Mouse (Mus musculus): ENCODE measurements at regions not wholly inside any gene's neighbourhood (a gene's known extent, or its start where the extent isn't known, plus 50 kb on each side); places are given as distances from the start of the nearest gene placed in this dataset.
"Not testable (repeated sequence)": the region's sequence is repeated elsewhere in the genome, so short reads cannot be mapped to it uniquely, and the experiment has no call there.

GRCm38 (mm10) chr9:32934436-32934835 lies 298.4 kb downstream of the Ets1 start:
- Histone ChIP-seq H3K27ac (no peak overlapping the region), H3K9me3 (no peaks in the 10 kb centered on the region), H3K4me3 (no peak overlapping the region), H3K27me3 (0 out of 2 replicates have a peak, but pooled peaks cover 3% of the 10 kb centered on the region), H3K36me3 (no peaks in the 10 kb centered on the region), H3K4me2 (no peak overlapping the region), H3K4me1 (peaks cover 11% of the 10 kb centered on the region), H3K9ac (no peak overlapping the region)
- no peak for ATAC-seq (ENCODE audit: insufficient number of reproducible peaks, low FRiP score, low TSS enrichment, low read depth)
- 19% methylated on average over 1 of the region's 1 CpGs for WGBS

- no peak for ATAC-seq (ENCODE audit: insufficient number of reproducible peaks, low FRiP score, low TSS enrichment, low read depth)
- Histone ChIP-seq H3K27me3 (0 out of 2 replicates have a peak, but pooled peaks cover 3% of the 10 kb centered on the region), H3K27ac (no peak overlapping the region), H3K36me3 (no peaks in the 10 kb centered on the region), H3K4me3 (no peak overlapping the region), H3K9ac (no peak overlapping the region), H3K4me2 (no peak overlapping the region), H3K9me3 (no peaks in the 10 kb centered on the region), H3K4me1 (peaks cover 10% of the 10 kb centered on the region)
- 43% methylated on average over 9 of the region's 9 CpGs for WGBS
Measured at GRCm38 (mm10) chr9:32936462-32936861, 300.4 kb downstream of the Ets1 start.

- no peaks in the 10 kb centered on the region for H3K36me3 ChIP-seq
- H3K4me2 ChIP-seq = no peak overlapping the region
- H3K9me3 ChIP-seq = no peaks in the 10 kb centered on the region
- no peak for ATAC-seq (ENCODE audit: insufficient number of reproducible peaks, low FRiP score, low TSS enrichment, low read depth)
- WGBS = 79% methylated on average over 7 of the region's 7 CpGs
- 0 out of 2 replicates have a peak, but pooled peaks cover 3% of the 10 kb centered on the region for H3K27me3 ChIP-seq
- H3K4me1 ChIP-seq = peaks cover 7% of the 10 kb centered on the region
- no peak overlapping the region for H3K4me3 ChIP-seq
- H3K27ac ChIP-seq = no peak overlapping the region
- no peak overlapping the region for H3K9ac ChIP-seq
Measured at GRCm38 (mm10) chr9:32937391-32937790, 301.4 kb downstream of the Ets1 start.

DNA sequence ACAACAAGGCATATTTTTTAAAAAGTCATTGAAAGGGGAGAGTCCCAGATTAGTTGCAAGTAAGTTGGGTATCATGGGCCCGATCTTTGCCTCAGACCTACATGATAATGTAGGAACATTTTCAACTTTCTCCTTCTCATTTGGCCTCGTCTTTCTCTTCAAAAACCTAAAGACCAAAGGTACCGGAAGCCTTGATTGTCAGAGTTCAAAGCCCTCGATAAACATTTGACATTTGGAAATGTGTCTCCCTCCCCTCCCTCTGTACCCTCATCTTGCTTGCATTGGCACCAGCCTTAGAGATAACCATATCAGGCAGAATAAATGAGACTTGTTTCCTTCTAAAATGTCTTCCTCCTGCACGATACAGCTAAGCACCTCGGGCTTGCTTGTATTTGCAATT lies 302.8 kb downstream of the Ets1 start:
- Histone ChIP-seq H3K4me2 (no peak overlapping the region), H3K27me3 (0 out of 2 replicates have a peak, but pooled peaks cover 2% of the 10 kb centered on the region), H3K27ac (no peak overlapping the region), H3K9ac (no peak overlapping the region), H3K36me3 (no peaks in the 10 kb centered on the region), H3K9me3 (no peaks in the 10 kb centered on the region), H3K4me1 (peaks cover 4% of the 10 kb centered on the region), H3K4me3 (no peak overlapping the region)
- no peak for ATAC-seq (ENCODE audit: insufficient number of reproducible peaks, low FRiP score, low TSS enrichment, low read depth)
- 89% methylated on average over 6 of the region's 6 CpGs for WGBS

DNA sequence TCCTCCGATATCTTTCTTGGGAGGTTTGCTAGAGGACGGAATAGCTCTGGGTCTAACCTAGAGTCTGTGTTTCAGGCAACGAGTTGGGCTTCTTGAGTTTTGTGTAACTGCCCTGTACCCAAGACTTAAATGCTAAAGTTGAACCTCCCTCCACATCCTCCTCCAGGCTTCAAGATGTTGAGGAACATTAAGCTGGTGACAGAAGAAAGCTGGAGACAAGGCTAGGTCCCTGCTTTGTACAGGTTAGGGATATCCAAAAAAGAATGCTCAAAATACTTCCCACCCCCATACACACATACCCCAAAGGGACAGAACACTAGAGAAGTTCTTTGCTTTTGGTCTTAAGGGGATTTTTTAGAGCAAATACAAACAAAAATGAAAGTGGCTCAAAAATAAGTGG lies 303.6 kb downstream of the Ets1 start:
- H3K4me3 ChIP-seq = no peak overlapping the region
- 94% methylated on average over 3 of the region's 3 CpGs for WGBS
- no peak overlapping the region for H3K27ac ChIP-seq
- H3K9ac ChIP-seq = no peak overlapping the region
- peaks cover 4% of the 10 kb centered on the region for H3K4me1 ChIP-seq
- no peak for ATAC-seq (ENCODE audit: insufficient number of reproducible peaks, low FRiP score, low TSS enrichment, low read depth)
- H3K4me2 ChIP-seq = no peak overlapping the region
- no peaks in the 10 kb centered on the region for H3K9me3 ChIP-seq
- no peaks in the 10 kb centered on the region for H3K36me3 ChIP-seq
- no peaks in the 10 kb centered on the region for H3K27me3 ChIP-seq

DNA sequence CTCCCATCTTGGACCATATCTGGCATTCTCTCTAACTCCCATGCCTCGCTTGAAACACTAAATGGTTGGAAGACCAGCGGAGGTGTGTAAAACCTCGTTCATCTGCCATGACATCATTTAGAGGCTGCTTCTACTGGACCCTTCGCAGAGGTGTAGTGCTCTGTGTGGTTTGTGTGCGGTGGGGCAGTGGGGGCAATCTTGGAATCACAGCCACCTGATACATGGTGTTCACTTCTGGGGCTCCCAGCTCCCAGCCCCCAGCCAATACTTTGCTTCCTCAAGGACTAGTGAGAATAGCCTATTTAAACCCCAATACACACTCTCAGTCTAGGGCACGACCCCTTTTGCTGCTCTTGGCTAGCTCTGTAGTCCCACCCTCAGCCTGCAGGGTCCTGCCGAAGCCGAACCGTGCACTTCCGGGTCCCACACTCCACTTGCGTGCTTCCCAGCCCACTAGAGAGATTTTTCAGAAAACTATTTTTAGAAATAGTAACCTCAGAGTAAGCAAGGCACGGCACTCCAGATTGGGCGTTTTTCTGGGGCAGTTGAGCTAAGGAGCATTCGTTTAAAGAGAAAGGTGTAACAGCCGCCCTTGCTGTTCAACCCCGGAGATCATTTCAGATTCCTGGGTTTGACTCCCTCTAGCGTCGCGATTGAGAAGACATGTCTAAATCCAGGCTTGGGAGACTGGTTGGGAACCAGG lies 304.2 kb downstream of the Ets1 start:
- 0 out of 2 replicates have a peak, but pooled peaks have one; percentile 63 for ATAC-seq (ENCODE audit: insufficient number of reproducible peaks, low FRiP score, low TSS enrichment, low read depth)
- Histone ChIP-seq H3K36me3 (no peaks in the 10 kb centered on the region), H3K9ac (peak overlapping the region; percentile 39; the same call in 1 of the 2 replicates), H3K9me3 (no peaks in the 10 kb centered on the region), H3K27me3 (no peaks in the 10 kb centered on the region), H3K4me2 (peak overlapping the region; percentile 60), H3K4me3 (peak overlapping the region; percentile 48), H3K4me1 (peaks cover 4% of the 10 kb centered on the region), H3K27ac (peak overlapping the region; percentile 60; the same call in 1 of the 2 replicates)
- WGBS = 19% methylated on average over 19 of the region's 19 CpGs

GRCm38 (mm10) chr9:32940919-32941767 lies 305.1 kb downstream of the Ets1 start:
- no peak overlapping the region for H3K27ac ChIP-seq
- peak overlapping the region; percentile 60 for H3K4me2 ChIP-seq
- no peaks in the 10 kb centered on the region for H3K9me3 ChIP-seq
- no peak for ATAC-seq (ENCODE audit: insufficient number of reproducible peaks, low FRiP score, low TSS enrichment, low read depth)
- peaks cover 4% of the 10 kb centered on the region for H3K4me1 ChIP-seq
- no peaks in the 10 kb centered on the region for H3K36me3 ChIP-seq
- WGBS = 51% methylated on average over 12 of the region's 12 CpGs
- H3K4me3 ChIP-seq = peak overlapping the region; percentile 48; the same call in 1 of the 2 replicates
- no peaks in the 10 kb centered on the region for H3K27me3 ChIP-seq
- H3K9ac ChIP-seq = no peak overlapping the region

DNA sequence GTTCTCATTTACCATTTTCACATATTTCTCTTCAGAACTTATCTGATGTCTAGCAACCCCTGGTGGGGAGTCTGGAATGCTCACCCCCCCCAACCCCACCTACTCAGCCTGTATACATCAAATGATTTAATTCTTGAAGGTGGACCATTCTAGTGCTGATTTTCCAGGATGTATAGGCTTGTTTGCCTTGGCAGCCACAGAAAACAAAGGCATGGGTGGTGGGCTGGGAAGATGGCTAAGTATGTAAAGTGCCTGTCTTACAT lies 305.7 kb downstream of the Ets1 start:
- H3K9me3 ChIP-seq = no peaks in the 10 kb centered on the region
- no peak overlapping the region for H3K4me2 ChIP-seq
- no peaks in the 10 kb centered on the region for H3K27me3 ChIP-seq
- no peak overlapping the region for H3K9ac ChIP-seq
- H3K27ac ChIP-seq = no peak overlapping the region
- no peaks in the 10 kb centered on the region for H3K36me3 ChIP-seq
- ATAC-seq (ENCODE audit: insufficient number of reproducible peaks, low FRiP score, low TSS enrichment, low read depth) = no peak
- no peak overlapping the region for H3K4me3 ChIP-seq
- peaks cover 4% of the 10 kb centered on the region for H3K4me1 ChIP-seq

DNA sequence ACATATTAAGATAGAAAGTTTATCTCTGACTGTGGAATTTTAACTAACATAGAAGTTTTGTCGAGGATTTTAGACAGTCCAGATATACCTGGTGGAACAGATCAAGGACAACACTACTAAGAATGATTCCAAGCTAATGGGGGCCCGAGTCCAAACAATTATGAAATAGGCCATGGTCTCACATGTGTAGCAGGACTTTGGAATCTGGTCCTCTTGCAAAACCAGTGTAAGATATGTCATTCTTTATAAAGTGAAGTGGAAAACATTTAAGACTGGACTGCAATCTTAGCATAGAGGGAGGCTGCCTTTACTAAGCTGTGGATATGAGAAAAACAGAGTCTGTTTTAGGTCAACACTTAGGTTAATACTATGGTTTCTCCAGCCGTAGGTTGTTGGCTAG lies 311.2 kb downstream of the Ets1 start:
- H3K4me3 ChIP-seq = no peak overlapping the region
- no peaks in the 10 kb centered on the region for H3K36me3 ChIP-seq
- no peak for ATAC-seq (ENCODE audit: insufficient number of reproducible peaks, low FRiP score, low TSS enrichment, low read depth)
- H3K9ac ChIP-seq = no peak overlapping the region
- no peaks in the 10 kb centered on the region for H3K27me3 ChIP-seq
- WGBS = 83% methylated on average over 3 of the region's 3 CpGs
- no peaks in the 10 kb centered on the region for H3K9me3 ChIP-seq
- H3K4me2 ChIP-seq = no peak overlapping the region
- no peaks in the 10 kb centered on the region for H3K4me1 ChIP-seq
- H3K27ac ChIP-seq = no peak overlapping the region

DNA sequence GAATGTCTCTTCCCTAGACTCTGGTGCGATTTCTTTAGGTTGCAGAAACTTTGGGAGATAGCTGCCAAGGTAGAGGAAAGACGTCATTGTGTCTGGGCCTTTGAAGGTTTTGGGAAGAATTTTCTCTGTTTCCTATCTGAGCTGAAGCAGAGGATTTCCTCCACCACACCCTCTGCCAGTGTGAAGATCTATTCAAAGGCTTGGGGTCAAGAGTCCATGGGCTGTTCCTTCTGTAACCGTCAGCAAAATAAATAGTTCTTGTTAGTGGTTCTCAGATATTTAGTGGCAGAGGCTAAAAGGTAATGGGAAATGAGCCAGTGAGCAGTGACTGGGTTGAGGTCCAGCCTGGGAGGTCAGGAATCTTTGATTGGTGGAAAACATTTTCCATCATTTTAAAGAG lies 313.0 kb downstream of the Ets1 start:
- H3K27ac ChIP-seq = no peak overlapping the region
- 60% methylated on average over 3 of the region's 3 CpGs for WGBS
- no peak for ATAC-seq (ENCODE audit: insufficient number of reproducible peaks, low FRiP score, low TSS enrichment, low read depth)
- no peak overlapping the region for H3K4me3 ChIP-seq
- no peaks in the 10 kb centered on the region for H3K9me3 ChIP-seq
- no peaks in the 10 kb centered on the region for H3K27me3 ChIP-seq
- H3K36me3 ChIP-seq = no peaks in the 10 kb centered on the region
- H3K9ac ChIP-seq = no peak overlapping the region
- H3K4me2 ChIP-seq = no peak overlapping the region
- H3K4me1 ChIP-seq = no peaks in the 10 kb centered on the region

- WGBS = 67% methylated on average over 3 of the region's 3 CpGs
- H3K4me2 ChIP-seq = no peak overlapping the region
- no peaks in the 10 kb centered on the region for H3K4me1 ChIP-seq
- H3K4me3 ChIP-seq = no peak overlapping the region
- H3K36me3 ChIP-seq = no peaks in the 10 kb centered on the region
- no peak for ATAC-seq (ENCODE audit: insufficient number of reproducible peaks, low FRiP score, low TSS enrichment, low read depth)
- H3K27ac ChIP-seq = no peak overlapping the region
- H3K9me3 ChIP-seq = no peaks in the 10 kb centered on the region
- H3K27me3 ChIP-seq = no peaks in the 10 kb centered on the region
- H3K9ac ChIP-seq = no peak overlapping the region
Measured at GRCm38 (mm10) chr9:32958716-32959115, 322.7 kb downstream of the Ets1 start.

DNA sequence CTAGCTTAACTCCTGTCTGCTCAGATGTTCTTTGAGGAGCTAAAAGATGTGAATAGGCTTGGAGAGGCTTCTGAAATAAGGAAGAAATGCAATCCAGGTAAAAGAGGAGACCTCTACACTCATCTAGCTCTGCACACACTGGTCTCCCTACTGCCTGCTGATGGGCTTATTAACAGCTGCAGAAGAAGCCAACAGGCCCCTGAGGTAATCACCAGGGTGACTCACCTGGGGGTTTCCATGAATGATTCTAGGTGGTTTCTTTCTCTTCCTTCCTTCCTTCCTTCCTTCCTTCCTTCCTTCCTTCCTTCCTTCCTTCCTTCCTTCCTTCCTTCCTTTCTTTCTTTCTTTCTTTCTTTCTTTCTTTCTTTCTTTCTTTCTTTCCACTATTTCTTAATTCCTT lies 323.4 kb downstream of the Ets1 start:
- H3K27me3 ChIP-seq; H3K27ac ChIP-seq; H3K4me2 ChIP-seq; H3K9me3 ChIP-seq; H3K9ac ChIP-seq; H3K36me3 ChIP-seq; ATAC-seq (ENCODE audit: insufficient number of reproducible peaks, low FRiP score, low TSS enrichment, low read depth); H3K4me1 ChIP-seq; H3K4me3 ChIP-seq: not testable (repeated sequence)
